Mouse (Mus musculus): ENCODE measurements at regions not wholly inside any gene's neighbourhood (a gene's known extent, or its start where the extent isn't known, plus 50 kb on each side); places are given as distances from the start of the nearest gene placed in this dataset.

GRCm38 (mm10) chr11:112407681-112408080 lies 374.3 kb upstream of the Sox9 start:
- no peak for DNase-seq (ENCODE audit: low spot score in 2 of 2)

GRCm38 (mm10) chr11:112412434-112412833 lies 369.6 kb upstream of the Sox9 start:
- no peak for DNase-seq (ENCODE audit: low spot score in 2 of 2)

GRCm38 (mm10) chr11:112442639-112443038 lies 339.4 kb upstream of the Sox9 start:
- no peak for DNase-seq (ENCODE audit: low spot score in 2 of 2)

DNA sequence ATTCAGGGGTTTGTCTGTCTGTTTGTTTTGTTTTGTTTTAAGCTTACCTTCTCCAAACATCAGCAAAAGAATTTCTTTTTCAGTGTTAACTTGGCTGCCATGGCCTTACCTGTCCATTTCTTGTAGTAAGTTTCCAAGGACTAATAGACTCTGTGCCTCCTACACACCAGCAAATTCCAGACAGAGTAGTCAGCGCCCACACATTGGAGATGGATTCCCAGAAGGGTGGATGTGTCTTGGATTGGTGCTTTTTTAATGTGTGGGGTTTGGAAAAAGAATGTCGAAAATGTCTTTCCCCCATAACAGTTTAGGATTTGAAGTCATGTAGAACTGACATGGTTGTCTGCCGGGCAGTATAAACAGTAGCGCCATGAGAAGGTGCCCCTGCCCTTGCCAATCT lies 338.1 kb upstream of the Sox9 start:
- DNase-seq (ENCODE audit: low spot score in 2 of 2): no peak

- no peak for DNase-seq (ENCODE audit: low spot score in 2 of 2)
Measured at GRCm38 (mm10) chr11:112449632-112450031, 332.4 kb upstream of the Sox9 start.

DNA sequence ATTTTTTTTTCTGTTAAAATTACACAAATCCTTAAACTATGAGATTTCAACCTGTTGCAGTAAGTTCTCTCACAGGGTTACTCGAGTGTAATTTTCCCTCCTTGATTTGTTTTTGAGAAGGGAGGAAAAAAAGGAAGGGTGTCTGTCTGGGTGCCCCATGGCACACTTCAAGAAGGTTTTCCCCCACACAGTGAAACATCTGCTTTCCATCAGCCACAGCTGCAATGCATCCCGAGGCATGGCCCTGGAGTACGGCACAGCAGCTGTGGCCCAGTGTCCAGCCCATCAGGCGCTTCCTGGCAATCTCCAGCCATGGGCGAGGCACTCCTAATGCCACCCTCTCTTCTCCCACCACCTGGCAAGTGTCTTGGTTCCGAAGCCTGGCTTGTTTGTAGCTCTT lies 331.8 kb upstream of the Sox9 start:
- DNase-seq (ENCODE audit: low spot score in 2 of 2): no peak

- DNase-seq (ENCODE audit: low spot score in 2 of 2): no peak
Measured at GRCm38 (mm10) chr11:112458075-112458474, 323.9 kb upstream of the Sox9 start.

DNA sequence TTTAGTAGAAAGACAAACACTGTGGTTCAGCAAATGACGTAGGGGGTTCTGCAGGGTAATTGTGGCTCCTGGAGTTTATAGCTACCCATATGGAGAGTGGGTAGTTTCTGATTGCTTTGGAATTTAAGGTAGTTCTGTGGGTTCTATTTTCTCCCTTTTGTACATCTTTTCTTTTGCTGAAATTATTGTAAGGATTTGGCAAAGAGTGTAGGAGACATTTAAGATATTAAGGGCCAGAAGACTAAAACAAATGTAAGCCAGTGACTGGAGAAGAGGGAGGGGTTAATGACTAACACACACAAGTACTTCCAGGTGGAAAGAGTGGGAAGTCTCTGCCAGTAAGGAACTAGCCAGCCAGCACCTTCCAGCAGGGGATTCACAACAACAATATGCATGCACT lies 318.9 kb upstream of the Sox9 start:
- DNase-seq (ENCODE audit: low spot score in 2 of 2): no peak

DNA sequence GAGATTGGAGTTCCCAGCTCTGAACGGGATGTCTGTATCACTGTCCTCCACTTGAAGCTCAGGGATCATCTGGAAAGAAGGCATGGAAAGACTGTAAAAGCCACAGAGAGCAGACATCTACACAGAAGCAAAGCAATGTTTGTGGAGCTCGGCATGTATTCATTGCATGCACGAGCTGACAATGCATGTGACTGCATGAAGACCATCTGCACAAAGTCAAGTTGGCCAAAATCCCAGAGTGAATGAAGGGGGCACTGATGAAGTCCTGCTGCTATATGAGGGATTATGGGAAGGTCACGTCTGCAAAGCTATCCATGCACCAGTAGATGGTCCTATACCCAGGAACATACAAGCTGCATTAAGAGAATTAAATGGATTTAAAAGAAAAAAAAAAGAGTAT lies 317.6 kb upstream of the Sox9 start:
- DNase-seq (ENCODE audit: low spot score in 2 of 2): no peak

- DNase-seq (ENCODE audit: low spot score in 2 of 2): no peak
Measured at GRCm38 (mm10) chr11:112470336-112470735, 311.7 kb upstream of the Sox9 start.

DNA sequence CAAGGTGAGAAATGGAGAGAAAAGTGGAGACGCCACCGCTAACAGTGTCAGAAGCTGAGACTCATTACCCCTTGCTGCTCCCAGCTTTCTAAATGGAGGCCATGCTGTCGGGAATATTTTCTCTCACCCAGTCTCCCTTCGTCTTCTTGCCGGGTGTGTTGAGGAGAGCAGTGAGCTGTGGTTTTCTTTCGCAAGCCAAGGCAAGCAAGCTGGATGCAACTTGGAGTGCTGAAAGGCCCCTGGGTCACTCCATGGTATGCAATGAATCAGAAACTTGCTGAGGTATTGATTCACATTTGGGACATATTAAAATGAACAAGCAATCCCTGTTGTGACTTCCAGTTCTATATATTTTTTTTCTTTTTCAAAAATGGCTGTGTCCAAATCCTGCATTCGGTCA lies 308.8 kb upstream of the Sox9 start:
- DNase-seq (ENCODE audit: low spot score in 2 of 2): no peak

GRCm38 (mm10) chr11:112473681-112474080 lies 308.3 kb upstream of the Sox9 start:
- DNase-seq (ENCODE audit: low spot score in 2 of 2): no peak

- DNase-seq (ENCODE audit: low spot score in 2 of 2): no peak
Measured at GRCm38 (mm10) chr11:112480360-112480759, 301.7 kb upstream of the Sox9 start.

DNA sequence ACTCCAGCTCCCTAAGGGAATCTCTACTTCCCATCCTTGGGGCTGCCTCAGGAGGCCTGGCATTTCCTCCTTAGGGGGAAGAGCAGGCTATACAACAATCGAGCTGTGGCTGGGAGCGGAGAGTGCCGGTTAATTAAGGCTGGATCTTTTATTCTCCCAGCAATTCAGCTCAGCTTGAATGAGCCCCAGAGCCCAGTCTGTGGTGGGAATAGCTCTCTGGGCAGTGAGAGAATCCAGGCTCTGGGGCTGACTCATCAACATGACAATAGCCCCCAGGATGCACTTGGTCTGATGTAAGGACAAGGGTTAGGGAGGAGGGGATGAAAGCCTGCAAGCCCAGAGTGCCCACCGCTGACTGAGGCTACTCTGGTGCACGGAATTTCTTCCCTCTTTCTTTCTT lies 280.2 kb upstream of the Sox9 start:
- no peak for DNase-seq (ENCODE audit: low spot score in 2 of 2)

- DNase-seq (ENCODE audit: low spot score in 2 of 2): no peak
Measured at GRCm38 (mm10) chr11:112519076-112519475, 262.9 kb upstream of the Sox9 start.

DNA sequence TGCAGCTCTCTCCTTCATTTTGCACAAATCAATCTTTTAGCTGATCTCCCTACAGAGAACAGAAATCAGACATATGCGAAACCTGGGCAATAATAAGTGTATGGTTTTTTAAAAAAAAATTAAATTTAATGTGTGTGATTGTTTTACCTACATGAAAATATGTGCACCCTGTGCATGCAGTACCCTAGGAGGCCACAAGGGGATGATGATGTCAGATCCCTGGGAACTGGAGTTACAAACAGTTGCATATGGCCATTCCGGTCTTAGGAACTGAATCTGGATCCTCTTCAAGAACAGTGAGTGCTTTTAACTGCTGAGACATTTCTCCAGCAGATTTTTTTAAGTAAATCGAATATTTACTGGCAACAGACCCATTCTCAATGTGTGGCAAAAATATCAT lies 257.0 kb upstream of the Sox9 start:
- no peak for DNase-seq (ENCODE audit: low spot score in 2 of 2)

- no peak for DNase-seq (ENCODE audit: low spot score in 2 of 2)
Measured at GRCm38 (mm10) chr11:112542573-112542972, 239.5 kb upstream of the Sox9 start.

DNA sequence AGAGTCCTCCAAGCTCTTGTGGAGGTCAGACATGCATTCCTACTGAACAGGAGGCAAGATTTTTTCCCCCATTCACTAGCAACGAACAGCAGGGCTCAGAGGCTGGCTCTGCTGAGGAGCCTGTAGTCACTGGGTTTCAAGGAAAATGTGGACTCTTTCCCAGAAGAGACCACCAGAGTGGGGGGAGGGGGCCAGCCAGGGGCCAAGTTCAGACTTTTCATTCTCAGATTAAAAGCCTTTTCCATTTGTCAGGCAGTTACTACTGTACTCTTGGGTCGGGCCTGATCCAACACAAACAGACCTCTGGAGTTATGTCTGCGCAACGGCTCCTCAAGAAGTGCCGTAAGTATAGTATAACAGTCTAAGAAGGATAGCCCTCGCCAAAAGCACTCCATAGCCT lies 238.6 kb upstream of the Sox9 start:
- no peak for DNase-seq (ENCODE audit: low spot score in 2 of 2)

GRCm38 (mm10) chr11:112545231-112546010 lies 236.6 kb upstream of the Sox9 start:
- DNase-seq (ENCODE audit: low spot score in 2 of 2): no peak

DNA sequence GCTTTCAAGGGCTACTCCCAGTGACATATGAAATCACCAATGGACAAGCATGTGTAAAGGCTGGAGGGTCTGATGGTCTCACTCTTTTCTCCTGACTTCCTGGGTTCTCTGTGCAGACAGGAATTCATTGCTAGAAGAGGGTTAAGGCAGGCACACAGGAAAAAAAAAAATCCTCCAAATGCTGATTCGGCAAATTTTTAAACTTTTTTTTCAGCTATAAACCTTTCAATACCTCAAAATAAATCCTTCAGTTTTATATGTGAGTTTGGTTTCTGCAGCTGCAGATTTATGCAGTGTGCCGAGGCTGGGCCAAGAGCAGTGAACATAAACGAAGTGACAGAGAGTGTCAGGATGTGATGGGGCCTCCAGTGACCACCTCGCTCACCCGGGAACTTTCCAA lies 235.9 kb upstream of the Sox9 start:
- DNase-seq (ENCODE audit: low spot score in 2 of 2): no peak

DNA sequence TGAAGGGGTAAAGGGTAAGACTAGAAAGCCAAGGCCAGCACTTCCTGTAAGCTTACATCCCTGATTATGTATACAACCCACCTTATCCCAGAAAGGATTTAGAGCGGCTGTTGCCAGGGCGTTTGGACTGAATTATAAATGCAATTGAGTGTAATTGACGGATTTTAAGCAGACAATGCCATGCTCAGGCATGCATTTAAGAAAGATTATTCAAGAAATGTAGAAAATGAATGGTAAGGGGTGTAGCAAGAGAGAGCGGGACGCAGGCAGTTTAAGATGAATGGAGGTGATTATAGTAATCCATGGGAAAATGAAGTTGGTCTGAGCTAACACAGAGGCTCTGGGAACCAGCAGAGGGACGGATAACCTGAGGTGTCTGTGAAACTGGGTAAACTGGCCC lies 229.2 kb upstream of the Sox9 start:
- DNase-seq (ENCODE audit: low spot score in 2 of 2): no peak

DNA sequence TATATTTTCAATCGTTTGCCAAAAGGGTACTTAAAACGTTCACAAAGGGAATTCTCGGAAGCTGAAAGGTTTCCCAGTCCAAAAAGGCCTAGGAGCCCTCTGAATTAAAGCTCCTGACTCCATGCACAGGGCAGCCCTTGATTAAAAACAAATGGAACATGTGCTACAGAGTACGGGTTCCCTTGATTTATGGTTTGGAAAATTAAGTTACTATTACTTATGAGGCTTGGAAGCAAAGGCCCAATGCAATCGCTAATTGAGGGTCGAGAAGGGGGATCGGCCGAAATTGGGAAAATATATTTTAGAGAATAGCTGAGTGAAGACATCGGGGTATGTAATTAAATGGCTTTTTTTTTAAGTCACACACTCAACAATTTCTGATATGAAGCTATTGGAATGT lies 219.0 kb upstream of the Sox9 start:
- no peak for DNase-seq (ENCODE audit: low spot score in 2 of 2)

DNA sequence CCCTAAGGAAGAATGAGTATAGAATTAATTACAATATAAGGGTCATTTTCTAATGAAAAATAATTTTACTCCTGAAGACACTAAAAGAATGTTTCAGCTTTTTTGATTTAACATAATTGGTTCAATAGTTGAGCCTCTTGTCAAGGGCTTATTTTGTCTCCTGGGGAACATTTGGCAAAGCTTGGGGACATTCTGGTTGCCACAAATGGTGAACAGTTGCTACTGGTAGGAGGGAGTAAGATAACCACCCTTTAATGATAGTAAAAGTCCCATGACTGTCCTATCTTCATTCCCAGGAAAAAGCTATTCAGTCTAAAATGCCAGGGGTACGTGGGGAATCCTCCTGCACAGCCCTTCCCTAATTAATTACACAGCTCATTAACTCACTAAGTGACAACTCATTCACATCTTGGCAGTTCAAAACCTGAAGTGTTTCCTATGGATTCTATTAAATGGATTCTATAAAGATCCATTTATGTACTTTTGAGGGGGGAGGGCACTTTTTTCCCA lies 217.3 kb upstream of the Sox9 start:
- no peak for DNase-seq (ENCODE audit: low spot score in 2 of 2)

GRCm38 (mm10) chr11:112566071-112566470 lies 216.0 kb upstream of the Sox9 start:
- DNase-seq (ENCODE audit: low spot score in 2 of 2): no peak
